Mouse (Mus musculus) subcutaneous adipose tissue, adult 2 months (tissue): ENCODE data around the gene Dsel. TPM values are rescaled to one million over a fixed set of nuclear protein-coding genes. Genes with fewer than 3 reads are reported as not detected.

ENCODE experiments used
- polyA plus RNA-seq: library from polyadenylated mRNA; depleted of rRNA; stranded (reverse); fragments of >200 nt; gene quantifications from 2 replicates; pipeline ENCODE4 v1.2.3, GENCODE M21; 2012; ENCODE audit warnings: low replicate concordance; rRNA removed

The Dsel gene
- polyA plus RNA-seq: 4.1 and 11.4 TPM in 2 replicates

GRCm38 (mm10) chr1:111864779-111865165, at the start of gene Dsel:
Gene Dsel, minus strand, starts transcription at chr1:111864918.

